Mouse (Mus musculus): Measurements from ENCODE around the gene Dnajc16. TPM values are rescaled to one million over a fixed set of nuclear protein-coding genes. Genes with fewer than 3 reads are reported as not detected.

The Dnajc16 gene
- polyA plus RNA-seq, 1 experiment from 2014 or later = 5.8 TPM

DNA sequence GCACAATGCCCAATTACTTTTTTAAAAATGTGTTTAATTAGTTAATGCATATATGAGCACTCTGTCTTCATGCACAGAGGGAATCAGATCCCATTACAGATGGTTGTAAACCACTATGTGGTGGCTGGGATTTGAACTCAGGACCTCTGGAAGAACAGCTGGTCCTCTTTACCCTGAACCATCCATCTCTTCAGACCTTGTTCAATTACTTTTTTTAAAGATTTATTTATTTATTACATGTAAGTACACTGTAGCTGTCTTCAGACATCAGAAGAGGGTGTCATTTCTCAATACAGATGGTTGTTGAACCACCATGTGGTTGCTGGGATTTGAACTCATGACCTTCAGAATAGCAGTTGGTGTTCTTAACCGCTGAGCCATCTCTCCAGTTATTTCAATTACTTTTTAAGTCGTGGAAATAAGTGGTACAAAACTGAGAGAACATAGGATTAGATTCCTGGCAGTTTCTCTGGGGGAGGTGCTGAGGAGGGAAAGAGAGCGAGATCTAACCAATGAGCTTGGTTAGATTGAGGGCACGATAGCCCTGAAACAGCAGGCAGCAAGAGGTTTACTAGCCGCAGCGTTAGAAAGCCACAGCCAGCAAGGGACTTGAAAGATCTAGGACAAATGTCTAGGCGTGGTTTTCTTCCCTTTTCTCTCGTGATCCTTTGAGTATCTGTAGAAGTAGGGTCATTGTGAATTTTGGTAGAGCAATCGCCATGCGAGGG, 2.0 kb upstream of the Dnajc16 start:
- peak overlapping the region; percentile 65 for H3K4me3 ChIP-seq (ENCODE audit: low read depth, low read length)
- H3K9me3 ChIP-seq (ENCODE audit: control insufficient read depth, low read length) = no peaks in the 10 kb centered on the region
- WGBS = 9% methylated on average over 10 of the region's 10 CpGs
- H3K36me3 ChIP-seq (ENCODE audit: control insufficient read depth, insufficient read depth, low read length) = peaks cover 4% of the 10 kb centered on the region; the same call in 1 of the 2 replicates
- peak overlapping the region; percentile 64 for H3K4me2 ChIP-seq (ENCODE audit: low read depth)
- H3K9ac ChIP-seq (ENCODE audit: low read length) = 0 out of 2 replicates have a peak overlapping the region, but pooled peaks have one; percentile 5
- H3K4me1 ChIP-seq (ENCODE audit: control insufficient read depth, insufficient read depth, low read length) = peaks cover 11% of the 10 kb centered on the region
- DNase-seq (ENCODE audit: low spot score) (no peak), ATAC-seq (ENCODE audit: insufficient read depth, low FRiP score, low TSS enrichment) (no peak)
- peak overlapping the region; percentile 86 for H3K27ac ChIP-seq (ENCODE audit: low read depth, low read length)
- H3K27me3 ChIP-seq (ENCODE audit: control insufficient read depth, insufficient read depth, low read length) = no peaks in the 10 kb centered on the region

DNA sequence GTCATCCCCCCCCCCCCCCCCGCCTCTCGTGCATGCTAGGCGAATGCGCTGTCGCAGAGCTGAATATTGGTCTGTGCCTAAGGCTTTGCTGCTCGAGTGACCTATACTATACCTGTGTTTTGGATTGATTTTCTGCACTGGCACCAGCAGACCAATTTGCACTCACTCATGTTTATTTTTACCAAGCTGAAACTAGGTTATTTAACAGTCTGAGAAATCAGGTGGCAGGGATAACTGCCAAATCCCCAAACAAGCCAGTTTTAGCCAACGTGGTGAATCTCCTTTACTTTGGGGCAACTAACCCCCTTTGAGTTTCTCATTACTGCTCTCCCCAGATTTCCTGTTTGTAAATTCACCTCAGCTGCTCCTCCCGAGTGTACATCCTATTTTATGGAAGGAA, 1.2 kb upstream of the Dnajc16 start:
- Histone ChIP-seq H3K9ac (ENCODE audit: low read length) (no peak overlapping the region), H3K4me2 (ENCODE audit: low read depth) (no peak overlapping the region), H3K27me3 (ENCODE audit: control insufficient read depth, insufficient read depth, low read length) (no peaks in the 10 kb centered on the region), H3K4me3 (ENCODE audit: low read depth, low read length) (no peak overlapping the region), H3K27ac (ENCODE audit: low read depth, low read length) (no peak overlapping the region), H3K9me3 (ENCODE audit: control insufficient read depth, low read length) (no peaks in the 10 kb centered on the region), H3K4me1 (ENCODE audit: control insufficient read depth, insufficient read depth, low read length) (peaks cover 11% of the 10 kb centered on the region), H3K36me3 (ENCODE audit: control insufficient read depth, insufficient read depth, low read length) (no peaks in the 10 kb centered on the region)
- ATAC-seq (ENCODE audit: insufficient read depth, low FRiP score, low TSS enrichment) = no peak
- 93% methylated on average over 8 of the region's 8 CpGs for WGBS
- no peak for DNase-seq (ENCODE audit: low spot score)

- Histone ChIP-seq H3K36me3 (ENCODE audit: control insufficient read depth, insufficient read depth, low read length) (no peaks in the 10 kb centered on the region), H3K4me2 (ENCODE audit: low read depth) (no peak overlapping the region), H3K27ac (ENCODE audit: low read depth, low read length) (no peak overlapping the region), H3K9ac (ENCODE audit: low read length) (no peak overlapping the region), H3K4me1 (ENCODE audit: control insufficient read depth, insufficient read depth, low read length) (peaks cover 11% of the 10 kb centered on the region), H3K4me3 (ENCODE audit: low read depth, low read length) (no peak overlapping the region), H3K27me3 (ENCODE audit: control insufficient read depth, insufficient read depth, low read length) (no peaks in the 10 kb centered on the region), H3K9me3 (ENCODE audit: control insufficient read depth, low read length) (no peaks in the 10 kb centered on the region)
- DNase-seq (ENCODE audit: low spot score) (no peak), ATAC-seq (ENCODE audit: insufficient read depth, low FRiP score, low TSS enrichment) (no peak)
- WGBS = 91% methylated on average over 7 of the region's 7 CpGs
Observed at GRCm38 (mm10) chr4:141791486-141791885, 755 bp upstream of the Dnajc16 start.

DNA sequence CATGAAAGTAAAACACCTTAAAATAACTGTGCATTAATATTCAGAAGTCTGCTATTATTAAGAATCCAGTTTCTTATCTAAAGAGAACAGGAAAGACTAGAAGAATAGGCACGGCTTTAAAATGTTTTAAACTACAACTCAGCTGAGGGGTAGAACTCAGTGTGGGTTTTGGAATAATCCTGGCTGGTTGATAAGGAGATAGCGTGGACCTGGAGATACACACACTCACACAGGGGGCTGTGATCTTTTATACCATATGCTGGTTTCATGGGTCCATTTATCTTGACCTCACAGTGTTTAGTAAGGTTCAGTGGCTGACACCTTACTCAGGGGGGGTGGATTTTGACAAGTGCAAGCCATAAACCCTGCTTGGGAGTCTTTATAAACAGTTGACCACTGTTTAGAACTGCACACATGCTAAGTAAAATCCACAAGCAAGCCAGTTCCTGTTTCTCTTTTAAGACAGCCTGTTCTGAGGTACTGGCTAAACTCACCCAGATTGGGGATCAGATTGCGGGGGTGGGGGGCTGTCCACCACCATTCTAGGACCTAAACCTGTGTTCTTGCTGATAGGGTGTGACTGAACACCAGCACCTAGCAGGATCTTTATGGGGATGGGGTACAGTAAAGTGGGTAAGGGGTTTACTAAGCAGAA, 1.0 kb downstream of the Dnajc16 start:
- H3K4me2 ChIP-seq (ENCODE audit: low read depth) = peak overlapping the region; percentile 85
- DNase-seq (ENCODE audit: low spot score) = no peak
- peak overlapping the region; percentile 95 for H3K4me3 ChIP-seq (ENCODE audit: low read depth, low read length)
- 59% methylated on average over 3 of the region's 3 CpGs for WGBS
- no peaks in the 10 kb centered on the region for H3K27me3 ChIP-seq (ENCODE audit: control insufficient read depth, insufficient read depth, low read length)
- no peaks in the 10 kb centered on the region for H3K9me3 ChIP-seq (ENCODE audit: control insufficient read depth, low read length)
- H3K27ac ChIP-seq (ENCODE audit: low read depth, low read length) = no peak overlapping the region; the same call in 1 of the 2 replicates
- H3K9ac ChIP-seq (ENCODE audit: low read length) = peak overlapping the region; percentile 96
- H3K36me3 ChIP-seq (ENCODE audit: control insufficient read depth, insufficient read depth, low read length) = no peaks in the 10 kb centered on the region
- H3K4me1 ChIP-seq (ENCODE audit: control insufficient read depth, insufficient read depth, low read length) = peaks cover 6% of the 10 kb centered on the region
- no peak for ATAC-seq (ENCODE audit: insufficient read depth, low FRiP score, low TSS enrichment)

DNA sequence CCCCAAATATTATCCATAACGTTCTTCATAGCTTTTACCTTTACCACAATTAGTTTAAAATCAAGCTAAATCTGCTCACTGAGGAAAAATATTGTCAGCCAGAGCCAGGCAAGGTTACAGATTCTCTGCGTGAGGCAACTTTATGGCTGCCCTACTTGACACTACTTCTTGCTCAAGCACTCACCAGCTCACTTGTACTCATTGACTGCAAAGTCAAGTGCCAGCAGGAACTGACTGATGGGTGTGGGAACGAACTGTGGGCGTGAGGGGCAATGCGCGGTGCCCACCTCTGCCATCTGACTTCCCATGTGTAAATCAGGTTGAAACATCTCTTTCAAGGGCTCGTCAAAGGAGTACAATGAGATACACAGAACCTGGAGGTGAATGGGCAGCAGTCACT, 3.3 kb downstream of the Dnajc16 start:
- no peak overlapping the region for H3K27ac ChIP-seq (ENCODE audit: low read depth, low read length)
- H3K4me2 ChIP-seq (ENCODE audit: low read depth) = no peak overlapping the region
- H3K4me1 ChIP-seq (ENCODE audit: control insufficient read depth, insufficient read depth, low read length) = peaks cover 6% of the 10 kb centered on the region; the same call in 1 of the 2 replicates
- peaks cover under 1% of the 10 kb centered on the region; the same call in 1 of the 2 replicates for H3K36me3 ChIP-seq (ENCODE audit: control insufficient read depth, insufficient read depth, low read length)
- no peaks in the 10 kb centered on the region for H3K27me3 ChIP-seq (ENCODE audit: control insufficient read depth, insufficient read depth, low read length)
- ATAC-seq (ENCODE audit: insufficient read depth, low FRiP score, low TSS enrichment) (no peak), DNase-seq (ENCODE audit: low spot score) (no peak)
- 89% methylated on average over 7 of the region's 7 CpGs for WGBS
- H3K9me3 ChIP-seq (ENCODE audit: control insufficient read depth, low read length) = no peaks in the 10 kb centered on the region
- no peak overlapping the region for H3K9ac ChIP-seq (ENCODE audit: low read length)
- H3K4me3 ChIP-seq (ENCODE audit: low read depth, low read length) = no peak overlapping the region

- WGBS = 75% methylated on average over 6 of the region's 6 CpGs
- H3K36me3 ChIP-seq (ENCODE audit: control insufficient read depth, insufficient read depth, low read length) = peaks cover 2% of the 10 kb centered on the region; the same call in 1 of the 2 replicates
Observed at GRCm38 (mm10) chr4:141787046-141787445, 3.7 kb downstream of the Dnajc16 start.

GRCm38 (mm10) chr4:141786141-141786540, 4.6 kb downstream of the Dnajc16 start:
- no peaks in the 10 kb centered on the region for H3K9me3 ChIP-seq (ENCODE audit: control insufficient read depth, low read length)
- WGBS = 93% methylated on average over 13 of the region's 13 CpGs

More at GRCm38 (mm10) chr4:141787046-141787445, 3.7 kb downstream of the Dnajc16 start:
- no peak overlapping the region for H3K9ac ChIP-seq (ENCODE audit: low read length)
- H3K4me3 ChIP-seq (ENCODE audit: low read depth, low read length) = no peak overlapping the region
- H3K27ac ChIP-seq (ENCODE audit: low read depth, low read length) = no peak overlapping the region
- H3K4me2 ChIP-seq (ENCODE audit: low read depth) = no peak overlapping the region
- no peaks in the 10 kb centered on the region for H3K27me3 ChIP-seq (ENCODE audit: control insufficient read depth, insufficient read depth, low read length)
- no peaks in the 10 kb centered on the region for H3K9me3 ChIP-seq (ENCODE audit: control insufficient read depth, low read length)
- ATAC-seq (ENCODE audit: insufficient read depth, low FRiP score, low TSS enrichment) = no peak
- DNase-seq (ENCODE audit: low spot score) = no peak
- peaks cover 6% of the 10 kb centered on the region; the same call in 1 of the 2 replicates for H3K4me1 ChIP-seq (ENCODE audit: control insufficient read depth, insufficient read depth, low read length)

DNA sequence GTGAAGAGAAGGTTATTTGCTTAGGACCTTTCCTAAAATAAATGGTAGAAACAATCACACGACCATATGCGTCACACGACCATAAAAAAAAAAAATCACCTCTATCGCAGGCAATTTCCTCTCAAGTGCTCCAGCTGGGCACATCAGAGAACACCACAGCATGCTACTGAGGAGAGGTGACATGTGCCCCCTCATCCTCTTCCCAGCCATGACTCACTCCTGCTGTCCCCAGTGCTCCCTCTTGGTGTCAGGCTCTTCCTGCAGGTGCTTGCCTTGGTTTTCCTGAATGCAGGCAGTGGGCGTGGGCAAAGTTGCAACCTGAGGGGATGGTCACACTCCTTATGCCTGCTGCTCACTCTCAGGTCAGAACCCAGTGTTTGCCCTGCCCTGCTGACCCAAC, 5.9 kb downstream of the Dnajc16 start:
- Histone ChIP-seq H3K36me3 (ENCODE audit: control insufficient read depth, insufficient read depth, low read length) (peaks cover 5% of the 10 kb centered on the region), H3K27me3 (ENCODE audit: control insufficient read depth, insufficient read depth, low read length) (no peaks in the 10 kb centered on the region), H3K9me3 (ENCODE audit: control insufficient read depth, low read length) (no peaks in the 10 kb centered on the region), H3K9ac (ENCODE audit: low read length) (no peak overlapping the region), H3K4me2 (ENCODE audit: low read depth) (no peak overlapping the region), H3K4me1 (ENCODE audit: control insufficient read depth, insufficient read depth, low read length) (peaks cover 3% of the 10 kb centered on the region; the same call in 1 of the 2 replicates), H3K4me3 (ENCODE audit: low read depth, low read length) (no peak overlapping the region), H3K27ac (ENCODE audit: low read depth, low read length) (no peak overlapping the region)
- no peak for ATAC-seq (ENCODE audit: insufficient read depth, low FRiP score, low TSS enrichment)
- DNase-seq (ENCODE audit: low spot score) = no peak
- WGBS = 75% methylated on average over 5 of the region's 5 CpGs

More at GRCm38 (mm10) chr4:141786141-141786540, 4.6 kb downstream of the Dnajc16 start:
- no peaks in the 10 kb centered on the region for H3K27me3 ChIP-seq (ENCODE audit: control insufficient read depth, insufficient read depth, low read length)
- DNase-seq (ENCODE audit: low spot score) (no peak), ATAC-seq (ENCODE audit: insufficient read depth, low FRiP score, low TSS enrichment) (no peak)
- H3K9ac ChIP-seq (ENCODE audit: low read length) = no peak overlapping the region
- H3K27ac ChIP-seq (ENCODE audit: low read depth, low read length) = no peak overlapping the region
- no peak overlapping the region for H3K4me2 ChIP-seq (ENCODE audit: low read depth)
- H3K4me3 ChIP-seq (ENCODE audit: low read depth, low read length) = no peak overlapping the region
- peaks cover 6% of the 10 kb centered on the region; the same call in 1 of the 2 replicates for H3K4me1 ChIP-seq (ENCODE audit: control insufficient read depth, insufficient read depth, low read length)
- peaks cover 2% of the 10 kb centered on the region; the same call in 1 of the 2 replicates for H3K36me3 ChIP-seq (ENCODE audit: control insufficient read depth, insufficient read depth, low read length)

Measured in neural tube, embryonic 11.5 days (tissue).